47 mouse cellular contexts compared by ENCODE assay signal in genomic region chr6:41051824-41052223, GRCm38 (mm10). TPM values are rescaled to one million over a fixed set of nuclear protein-coding genes. Genes with fewer than 3 reads are reported as not detected.
"Had no signal": no experiment of that assay in that cellular context is flagged by ENCODE, and none has a peak within 500 bp of the region (broad histone marks: within the 10 kb centered on the region; RNA-seq: fewer than 3 reads in every experiment).

No protein-coding gene starts in this region.

- H3K27me3 ChIP-seq: heart, embryonic 12.5 days; heart, embryonic 13.5 days; heart, embryonic 15.5 days; hindbrain, embryonic 12.5 days; hindbrain, embryonic 13.5 days; hindbrain, embryonic 15.5 days; intestine, embryonic 15.5 days; kidney, embryonic 15.5 days had no signal

- H3K4me2 ChIP-seq: heart, embryonic 11.5 days; heart, embryonic 12.5 days; heart, embryonic 13.5 days; heart, embryonic 15.5 days; hindbrain, embryonic 12.5 days; hindbrain, embryonic 13.5 days; hindbrain, embryonic 14.5 days; hindbrain, embryonic 15.5 days; intestine, embryonic 15.5 days; kidney, embryonic 15.5 days had no signal

- DNase-seq: heart, postnatal 10 days; heart, postnatal 14 days; heart, postnatal 36 days; kidney, adult 11 months; kidney, adult 18-20 months; kidney, adult 2 months; kidney, adult 8-10 months; kidney, adult 9 months; kidney, postnatal 10 days; kidney, postnatal 14 days; kidney, postnatal 25 days; kidney, postnatal 36 days; kidney, postnatal 4 days; layer of hippocampus, adult 9-11 months; layer of hippocampus, postnatal 36 days had no signal

- H3K27ac ChIP-seq: heart, embryonic 10.5 days; heart, embryonic 13.5 days; heart, embryonic 15.5 days; hindbrain, embryonic 10.5 days; hindbrain, embryonic 12.5 days; hindbrain, embryonic 13.5 days; hindbrain, embryonic 14.5 days; hindbrain, embryonic 15.5 days; hindbrain, postnatal 0 days; intestine, embryonic 15.5 days; kidney, embryonic 15.5 days; kidney, postnatal 0 days; layer of hippocampus, adult 2 months; left cerebral cortex, adult 2 months had no signal

- H3K36me3 ChIP-seq: heart, embryonic 10.5 days; heart, embryonic 12.5 days; heart, embryonic 13.5 days; heart, embryonic 15.5 days; hindbrain, embryonic 10.5 days; hindbrain, embryonic 12.5 days; hindbrain, embryonic 13.5 days; hindbrain, embryonic 15.5 days; intestine, embryonic 15.5 days; kidney, embryonic 15.5 days had no signal

- H3K4me1 ChIP-seq: heart, embryonic 10.5 days; hindbrain, embryonic 10.5 days; hindbrain, embryonic 12.5 days; hindbrain, embryonic 13.5 days; hindbrain, embryonic 15.5 days; intestine, embryonic 15.5 days; kidney, embryonic 15.5 days had no signal

- H3K4me3 ChIP-seq: heart, embryonic 10.5 days; heart, embryonic 12.5 days; heart, embryonic 13.5 days; heart, embryonic 15.5 days; hindbrain, embryonic 10.5 days; hindbrain, embryonic 12.5 days; hindbrain, embryonic 13.5 days; hindbrain, embryonic 15.5 days; intestine, embryonic 15.5 days; kidney, embryonic 15.5 days; layer of hippocampus, adult 2 months; left cerebral cortex, adult 2 months had no signal

RNA-seq across cellular contexts. Expression of gene 2210010C04Rik, which starts 16.5 kb away (rescaled TPM):
- total RNA-seq: heart, postnatal 10 days; heart, postnatal 14 days; heart, postnatal 25 days; heart, postnatal 36 days; hematopoietic stem cell, adult 5-6 weeks; hindbrain, postnatal 0 days; layer of hippocampus, adult 18-20 months; layer of hippocampus, adult 2 months; layer of hippocampus, adult 8-10 months; layer of hippocampus, postnatal 10 days; layer of hippocampus, postnatal 14 days; layer of hippocampus, postnatal 25 days; layer of hippocampus, postnatal 36 days; left cerebral cortex, adult 18-20 months; left cerebral cortex, adult 2 months had no signal
- polyA plus RNA-seq: heart, embryonic 10.5 days; heart, embryonic 11.5 days; heart, embryonic 12.5 days; heart, embryonic 13.5 days; heart, embryonic 14.5 days; heart, embryonic 15.5 days; heart, embryonic 16.5 days; heart, postnatal 0 days; hindbrain, embryonic 10.5 days; hindbrain, embryonic 11.5 days; hindbrain, embryonic 12.5 days; hindbrain, embryonic 13.5 days; hindbrain, embryonic 14.5 days; hindbrain, embryonic 15.5 days; hindbrain, embryonic 16.5 days; hindbrain, postnatal 0 days; kidney, embryonic 14.5 days; kidney, embryonic 15.5 days; kidney, embryonic 16.5 days; kidney, postnatal 0 days had no signal

RNA-seq across cellular contexts. Expression of gene Gm2663, which starts 52.5 kb away (rescaled TPM):
- total RNA-seq: heart, postnatal 10 days; heart, postnatal 14 days; heart, postnatal 25 days; heart, postnatal 36 days; hematopoietic stem cell, adult 5-6 weeks; hindbrain, postnatal 0 days; layer of hippocampus, adult 18-20 months; layer of hippocampus, adult 2 months; layer of hippocampus, adult 8-10 months; layer of hippocampus, postnatal 10 days; layer of hippocampus, postnatal 14 days; layer of hippocampus, postnatal 25 days; layer of hippocampus, postnatal 36 days; left cerebral cortex, adult 18-20 months; left cerebral cortex, adult 2 months had no signal
- polyA plus RNA-seq: heart, embryonic 10.5 days; heart, embryonic 16.5 days; heart, postnatal 0 days; hindbrain, embryonic 10.5 days; hindbrain, embryonic 11.5 days; hindbrain, embryonic 12.5 days; hindbrain, embryonic 13.5 days; hindbrain, embryonic 14.5 days; hindbrain, embryonic 15.5 days; hindbrain, embryonic 16.5 days; hindbrain, postnatal 0 days; kidney, adult 2 months; kidney, embryonic 14.5 days; kidney, embryonic 15.5 days; kidney, embryonic 16.5 days; large intestine, adult 2 months had no signal
